In the genomic region with DNA sequence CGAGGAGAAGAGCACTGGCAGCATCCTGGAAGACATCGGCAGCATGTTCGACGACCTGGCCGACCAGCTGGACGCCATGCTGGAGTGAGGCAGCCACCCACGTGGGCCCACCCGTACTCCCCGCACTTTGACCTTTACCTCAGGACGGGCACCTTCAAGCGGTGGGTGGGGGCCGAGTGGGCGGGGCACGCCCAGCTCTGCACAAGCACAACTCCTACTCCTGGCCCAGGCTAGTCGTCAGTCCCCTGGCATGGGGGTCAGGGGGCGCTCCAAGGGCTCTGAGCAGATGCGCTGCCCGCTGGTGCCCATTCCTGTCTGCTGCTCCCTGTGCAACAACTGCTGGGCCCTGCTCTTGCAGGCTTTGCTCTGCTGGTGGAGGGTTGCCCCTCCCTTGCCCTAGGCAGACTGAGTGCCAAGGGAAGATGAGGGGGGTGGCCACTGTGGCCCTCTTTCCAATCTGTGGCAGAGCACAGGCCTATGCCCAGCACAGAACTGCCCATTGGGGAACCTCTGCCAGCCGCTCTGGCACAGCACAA, we compare ENCODE assay signal across 9 mouse cellular contexts. TPM values are rescaled to one million over a fixed set of nuclear protein-coding genes. Genes with fewer than 3 reads are reported as not detected.
DNase-seq lines count a peak whose midpoint lies in the region; ATAC-seq lines count a peak whose summit lies in the region.
"Had no signal": no experiment of that assay in that cellular context is flagged by ENCODE, and none has a peak within 500 bp of the region (broad histone marks: within the 10 kb centered on the region; RNA-seq: fewer than 3 reads in every experiment).

No protein-coding gene starts in this region.

- no peaks in the 10 kb centered on the region for H3K27me3 ChIP-seq in forebrain, embryonic 16.5 days (replicated peaks; ENCODE audit: control insufficient read depth, insufficient read depth, low read length)
- 0 out of 2 replicates have a peak, but pooled peaks cover 3% of the 10 kb centered on the region for H3K27me3 ChIP-seq in forebrain, embryonic 12.5 days
- peaks cover 7% of the 10 kb centered on the region; the same call in 1 of the 2 replicates for H3K27me3 ChIP-seq in embryonic facial prominence, embryonic 12.5 days
- no peaks in the 10 kb centered on the region; the same call in 1 of the 2 replicates for H3K27me3 ChIP-seq in liver, embryonic 13.5 days

- no peak overlapping the region for H3K27ac ChIP-seq in forebrain, embryonic 16.5 days (ENCODE audit: low read length)
- H3K27ac ChIP-seq in forebrain, embryonic 12.5 days: no peak overlapping the region
- no peak overlapping the region for H3K27ac ChIP-seq in embryonic facial prominence, embryonic 12.5 days
- H3K27ac ChIP-seq in liver, embryonic 13.5 days: no peak overlapping the region

- no peak overlapping the region for H3K9ac ChIP-seq in forebrain, embryonic 16.5 days (replicated peaks; ENCODE audit: low read depth, low read length)
- H3K9ac ChIP-seq in forebrain, embryonic 12.5 days: no peak overlapping the region; the same call in 1 of the 2 replicates
- no peak overlapping the region for H3K9ac ChIP-seq in embryonic facial prominence, embryonic 12.5 days
- H3K9ac ChIP-seq in liver, embryonic 13.5 days: no peak overlapping the region

- H3K9me3 ChIP-seq in forebrain, embryonic 16.5 days (ENCODE audit: control insufficient read depth, low read length): no peaks in the 10 kb centered on the region
- H3K9me3 ChIP-seq in forebrain, embryonic 12.5 days: no peaks in the 10 kb centered on the region
- no peaks in the 10 kb centered on the region for H3K9me3 ChIP-seq in embryonic facial prominence, embryonic 12.5 days
- no peaks in the 10 kb centered on the region for H3K9me3 ChIP-seq in liver, embryonic 13.5 days (replicated peaks)

- 55% methylated on average over 19 of the region's 19 CpGs for WGBS in forebrain, embryonic 16.5 days
- 51% methylated on average over 19 of the region's 19 CpGs for WGBS in forebrain, embryonic 12.5 days
- 46% methylated on average over 19 of the region's 19 CpGs for WGBS in embryonic facial prominence, embryonic 12.5 days
- 55% methylated on average over 19 of the region's 19 CpGs for WGBS in liver, embryonic 13.5 days (ENCODE audit: insufficient replicate concordance)

- peak; percentile 60 for DNase-seq in left cerebral cortex, postnatal 4 days
- DNase-seq in left cerebral cortex, postnatal 25 days (ENCODE audit: low spot score in 2 of 2): no peak
- DNase-seq in liver, embryonic 13.5 days: no peak
- DNase-seq in testis, postnatal 10 days (ENCODE audit: low spot score): no peak
- no peak for DNase-seq in cerebellum, adult 11 months
- DNase-seq: lung, adult 18-20 months had no signal

- no peak overlapping the region for H3K4me2 ChIP-seq in forebrain, embryonic 16.5 days (ENCODE audit: low read length)
- no peak overlapping the region for H3K4me2 ChIP-seq in forebrain, embryonic 12.5 days
- H3K4me2 ChIP-seq in embryonic facial prominence, embryonic 12.5 days (replicated peaks): peak overlapping the region; percentile 40; the same call in 1 of the 2 replicates
- peak overlapping the region; percentile 50 for H3K4me2 ChIP-seq in liver, embryonic 13.5 days

- intact Hi-C loops in left cerebral cortex, postnatal 4 days (cut with DNase I): no loop called here
- intact Hi-C loops in left cerebral cortex, postnatal 25 days (cut with DNase I): loop anchor here (2.0 kb wide), 1 partner anchor 36 kb away; a partner anchor contains a TSS

- no peak overlapping the region for H3K4me3 ChIP-seq in forebrain, embryonic 16.5 days (replicated peaks; ENCODE audit: low read length)
- H3K4me3 ChIP-seq in forebrain, embryonic 12.5 days (replicated peaks): no peak overlapping the region
- 0 out of 2 replicates have a peak overlapping the region, but pooled peaks have one; percentile 14 for H3K4me3 ChIP-seq in embryonic facial prominence, embryonic 12.5 days
- peak overlapping the region; percentile 33; the same call in 1 of the 2 replicates for H3K4me3 ChIP-seq in liver, embryonic 13.5 days (replicated peaks)

- peak; percentile 24; the same call in 1 of the 2 replicates for ATAC-seq in forebrain, embryonic 16.5 days
- no peak for ATAC-seq in forebrain, embryonic 12.5 days (ENCODE audit: low FRiP score)
- no peak for ATAC-seq in embryonic facial prominence, embryonic 12.5 days (ENCODE audit: insufficient number of reproducible peaks, insufficient read depth, low FRiP score, low TSS enrichment)
- peak; percentile 27 for ATAC-seq in liver, embryonic 13.5 days (ENCODE audit: low read depth)

- H3K36me3 ChIP-seq in forebrain, embryonic 16.5 days (ENCODE audit: control insufficient read depth, insufficient read depth): peaks cover 45% of the 10 kb centered on the region
- H3K36me3 ChIP-seq in forebrain, embryonic 12.5 days (replicated peaks): peaks cover 85% of the 10 kb centered on the region
- H3K36me3 ChIP-seq in embryonic facial prominence, embryonic 12.5 days: peaks cover 65% of the 10 kb centered on the region
- peaks cover 48% of the 10 kb centered on the region for H3K36me3 ChIP-seq in liver, embryonic 13.5 days

- no peaks in the 10 kb centered on the region for H3K4me1 ChIP-seq in forebrain, embryonic 16.5 days (replicated peaks; ENCODE audit: control insufficient read depth, insufficient read depth, low read length)
- H3K4me1 ChIP-seq in forebrain, embryonic 12.5 days: peaks cover 4% of the 10 kb centered on the region; the same call in 1 of the 2 replicates
- peaks cover 13% of the 10 kb centered on the region for H3K4me1 ChIP-seq in embryonic facial prominence, embryonic 12.5 days
- peaks cover 17% of the 10 kb centered on the region for H3K4me1 ChIP-seq in liver, embryonic 13.5 days (replicated peaks)

RNA-seq across cellular contexts. Expression of a gene that starts 18.8 kb away (rescaled TPM):
- polyA plus RNA-seq in forebrain, embryonic 16.5 days (2015; fragmentation: Nextera tagmentation; extraction: Ambion mirVana): 18.8 and 30.4 TPM in 2 replicates
- 14.8 and 16.6 TPM in 2 replicates for polyA plus RNA-seq in forebrain, embryonic 12.5 days (2016; fragmentation: Nextera tagmentation; extraction: Ambion mirVana)
- total RNA-seq in left cerebral cortex, postnatal 4 days (2021): 100 to 1,000 TPM; 158 to 180 TPM
- total RNA-seq in left cerebral cortex, postnatal 25 days (2021): 100 to 1,000 TPM; 115 to 121 TPM
- 7.3 and 7.5 TPM in 2 replicates for polyA plus RNA-seq in embryonic facial prominence, embryonic 12.5 days (2016; fragmentation: Nextera tagmentation; extraction: Ambion mirVana)
- 0.15 and 0.20 TPM in 2 replicates for polyA plus RNA-seq in liver, embryonic 13.5 days (2015; fragmentation: Nextera tagmentation; extraction: Ambion mirVana)

RNA-seq across cellular contexts. Expression of a gene that starts 20.5 kb away (rescaled TPM):
- 108 and 121 TPM in 2 replicates for polyA plus RNA-seq in forebrain, embryonic 16.5 days (2015; fragmentation: Nextera tagmentation; extraction: Ambion mirVana)
- polyA plus RNA-seq in forebrain, embryonic 12.5 days (2016; fragmentation: Nextera tagmentation; extraction: Ambion mirVana): 100 and 103 TPM in 2 replicates
- total RNA-seq in left cerebral cortex, postnatal 4 days (2021): 100 to 1,000 TPM; 166 to 172 TPM
- 10 to 100 TPM; 75.1 to 77.7 TPM for total RNA-seq in left cerebral cortex, postnatal 25 days (2021)
- polyA plus RNA-seq in embryonic facial prominence, embryonic 12.5 days (2016; fragmentation: Nextera tagmentation; extraction: Ambion mirVana): 98.5 and 103 TPM in 2 replicates
- polyA plus RNA-seq in liver, embryonic 13.5 days (2015; fragmentation: Nextera tagmentation; extraction: Ambion mirVana): 40.7 and 43.9 TPM in 2 replicates

RNA-seq across cellular contexts. Expression of a gene that starts 26.8 kb away (rescaled TPM):
- 6.8 and 10.9 TPM in 2 replicates for polyA plus RNA-seq in forebrain, embryonic 16.5 days (2015; fragmentation: Nextera tagmentation; extraction: Ambion mirVana)
- 1.7 and 1.9 TPM in 2 replicates for polyA plus RNA-seq in forebrain, embryonic 12.5 days (2016; fragmentation: Nextera tagmentation; extraction: Ambion mirVana)
- 10 to 100 TPM; 12.2 to 12.5 TPM for total RNA-seq in left cerebral cortex, postnatal 4 days (2021)
- 10 to 100 TPM; 53.4 to 59.5 TPM for total RNA-seq in left cerebral cortex, postnatal 25 days (2021)
- polyA plus RNA-seq in embryonic facial prominence, embryonic 12.5 days (2016; fragmentation: Nextera tagmentation; extraction: Ambion mirVana): 3.6 and 3.7 TPM in 2 replicates
- 0.88 and 0.99 TPM in 2 replicates for polyA plus RNA-seq in liver, embryonic 13.5 days (2015; fragmentation: Nextera tagmentation; extraction: Ambion mirVana)

RNA-seq across cellular contexts. Expression of a gene that starts 28.3 kb away (rescaled TPM):
- polyA plus RNA-seq in forebrain, embryonic 16.5 days (2015; fragmentation: Nextera tagmentation; extraction: Ambion mirVana): 38.9 and 42.4 TPM in 2 replicates
- 34.4 and 37.9 TPM in 2 replicates for polyA plus RNA-seq in forebrain, embryonic 12.5 days (2016; fragmentation: Nextera tagmentation; extraction: Ambion mirVana)
- 10 to 100 TPM; 33.4 to 39.1 TPM for total RNA-seq in left cerebral cortex, postnatal 4 days (2021)
- total RNA-seq in left cerebral cortex, postnatal 25 days (2021): 10 to 100 TPM; 30.0 to 32.2 TPM
- 32.8 and 35.0 TPM in 2 replicates for polyA plus RNA-seq in embryonic facial prominence, embryonic 12.5 days (2016; fragmentation: Nextera tagmentation; extraction: Ambion mirVana)
- 11.7 and 13.8 TPM in 2 replicates for polyA plus RNA-seq in liver, embryonic 13.5 days (2015; fragmentation: Nextera tagmentation; extraction: Ambion mirVana)

RNA-seq across cellular contexts. Expression of a gene that starts 33.5 kb away (rescaled TPM):
- polyA plus RNA-seq in forebrain, embryonic 16.5 days (2015; fragmentation: Nextera tagmentation; extraction: Ambion mirVana): 0.39 and 0.92 TPM in 2 replicates
- not detected in 2 replicates for polyA plus RNA-seq in forebrain, embryonic 12.5 days (2016; fragmentation: Nextera tagmentation; extraction: Ambion mirVana)
- under 1 TPM; 0.54 to 0.92 TPM for total RNA-seq in left cerebral cortex, postnatal 4 days (2021)
- 1 to 10 TPM; 1.4 to 1.6 TPM for total RNA-seq in left cerebral cortex, postnatal 25 days (2021)
- 1.7 TPM in 1 of 2 replicates, not detected in the other for polyA plus RNA-seq in embryonic facial prominence, embryonic 12.5 days (2016; fragmentation: Nextera tagmentation; extraction: Ambion mirVana)
- polyA plus RNA-seq in liver, embryonic 13.5 days (2015; fragmentation: Nextera tagmentation; extraction: Ambion mirVana): 0.13 TPM in 1 of 2 replicates, not detected in the other

Comparison
In these comparisons a context has a peak if more than half of its experiments do, and no peak if none do; other contexts are left out.
1. ATAC-seq: peak in forebrain, embryonic 16.5 days (single experiment) and liver, embryonic 13.5 days (single experiment); none in forebrain, embryonic 12.5 days (single experiment) and embryonic facial prominence, embryonic 12.5 days (single experiment).
2. H3K4me2 ChIP-seq: peak in embryonic facial prominence, embryonic 12.5 days (single experiment) and liver, embryonic 13.5 days (single experiment); none in forebrain, embryonic 16.5 days (single experiment) and forebrain, embryonic 12.5 days (single experiment).
3. H3K4me3 ChIP-seq: peak in embryonic facial prominence, embryonic 12.5 days (single experiment) and liver, embryonic 13.5 days (single experiment); none in forebrain, embryonic 16.5 days (single experiment) and forebrain, embryonic 12.5 days (single experiment).